Mouse (Mus musculus): ENCODE data around the gene Serpina1f.
"Not testable (repeated sequence)": the region's sequence is repeated elsewhere in the genome, so short reads cannot be mapped to it uniquely, and the experiment has no call there.

Gene Serpina1f

GRCm38 (mm10) chr12:103665286-103665685 is 30.0 kb downstream of the Serpina1f start:
- DNase-seq (ENCODE audit: low read depth, low spot score), result no peak

- not testable (repeated sequence) for DNase-seq (ENCODE audit: low read depth, low spot score)
Observed at GRCm38 (mm10) chr12:103662053-103662452, 33.3 kb downstream of the Serpina1f start.

- DNase-seq (ENCODE audit: low read depth, low spot score), result no peak
Observed at GRCm38 (mm10) chr12:103660076-103660475, 35.3 kb downstream of the Serpina1f start.

- DNase-seq (ENCODE audit: low read depth, low spot score), result no peak
Observed at GRCm38 (mm10) chr12:103659171-103659570, 36.2 kb downstream of the Serpina1f start.

GRCm38 (mm10) chr12:103657991-103658390 is 37.3 kb downstream of the Serpina1f start:
- DNase-seq (ENCODE audit: low read depth, low spot score), result no peak

GRCm38 (mm10) chr12:103656848-103657626 is 38.3 kb downstream of the Serpina1f start, which contains the start of gene Serpina6:
Serpina6 (minus strand) TSS chr12:103657212.
- no peak for DNase-seq (ENCODE audit: low read depth, low spot score)

- no peak for DNase-seq (ENCODE audit: low read depth, low spot score)
Observed at GRCm38 (mm10) chr12:103655123-103656044, 39.9 kb downstream of the Serpina1f start.

- DNase-seq (ENCODE audit: low read depth, low spot score), result no peak
Observed at GRCm38 (mm10) chr12:103653836-103654235, 41.5 kb downstream of the Serpina1f start.

- DNase-seq (ENCODE audit: low read depth, low spot score), result no peak
Observed at GRCm38 (mm10) chr12:103646314-103646713, 49.0 kb downstream of the Serpina1f start.

- DNase-seq (ENCODE audit: low read depth, low spot score), result no peak
Observed at GRCm38 (mm10) chr12:103644601-103645000, 50.7 kb downstream of the Serpina1f start.

- DNase-seq (ENCODE audit: low read depth, low spot score), result no peak
Observed at GRCm38 (mm10) chr12:103643818-103644217, 51.5 kb downstream of the Serpina1f start.

- DNase-seq (ENCODE audit: low read depth, low spot score), result peak; percentile 57
Observed at GRCm38 (mm10) chr12:103643336-103643735, 52.0 kb downstream of the Serpina1f start.

Measured in A20 (cell line).